Comparison of ENCODE assay signal across 15 mouse cellular contexts in genomic region chr7:79255350-79255749, GRCm38 (mm10). TPM values are rescaled to one million over a fixed set of nuclear protein-coding genes. Genes with fewer than 3 reads are reported as not detected.
A peak's percentile ranks its signal among the peaks of the same experiment; 100 is the strongest.
DNase-seq lines count a peak whose midpoint lies in the region; ATAC-seq and TF ChIP-seq lines count a peak whose summit lies in the region.
"Had no signal": no experiment of that assay in that cellular context is flagged by ENCODE, and none has a peak within 500 bp of the region (broad histone marks: within the 10 kb centered on the region; RNA-seq: fewer than 3 reads in every experiment).

No protein-coding gene starts in this region.

- WGBS in hindbrain, embryonic 16.5 days, result 90% methylated on average over 7 of the region's 7 CpGs
- WGBS in lung, adult 2 months, result 75% methylated on average over 7 of the region's 7 CpGs

- TF ChIP-seq CTCF in testis, adult 2 months (IDR thresholded peaks at IDR 0.05; ENCODE audit: control insufficient read depth, insufficient read depth, insufficient replicate concordance, low read depth, low read length), result no peak
- TF ChIP-seq CTCF in left cerebral cortex, adult 2 months (IDR thresholded peaks at IDR 0.05), result no peak
- TF ChIP-seq CTCF in lung, adult 2 months (IDR thresholded peaks at IDR 0.05; ENCODE audit: insufficient read depth, low read length), result no peak

- intact Hi-C loops in left cerebral cortex, adult 2 months (cut with DNase I), result no loop called here

- no peaks in the 10 kb centered on the region for H3K27me3 ChIP-seq in testis, adult 2 months (ENCODE audit: control insufficient read depth, insufficient read depth, low read length)
- H3K27me3 ChIP-seq in hindbrain, embryonic 16.5 days (replicated peaks; ENCODE audit: control insufficient read depth, insufficient read depth, low read length), result no peaks in the 10 kb centered on the region
- H3K27me3 ChIP-seq: forebrain, embryonic 12.5 days; limb, embryonic 12.5 days; midbrain, embryonic 12.5 days; neural tube, embryonic 12.5 days had no signal

- H3K4me2 ChIP-seq in hindbrain, embryonic 16.5 days (ENCODE audit: low read length), result no peak overlapping the region
- H3K4me2 ChIP-seq: forebrain, embryonic 12.5 days; limb, embryonic 12.5 days; midbrain, embryonic 12.5 days; neural tube, embryonic 12.5 days had no signal

- TF ChIP-seq POLR2A in testis, adult 2 months (IDR thresholded peaks at IDR 0.05; ENCODE audit: control insufficient read depth, low read depth, low read length), result 0 out of 2 replicates have a peak, but pooled peaks have one; percentile 3
- no peak for TF ChIP-seq POLR2A in lung, adult 2 months (IDR thresholded peaks at IDR 0.05; ENCODE audit: borderline replicate concordance, extremely low read depth, low read depth, low read length)

- no peaks in the 10 kb centered on the region for H3K9me3 ChIP-seq in hindbrain, embryonic 16.5 days (ENCODE audit: control insufficient read depth, low read length)
- H3K9me3 ChIP-seq: forebrain, embryonic 12.5 days; limb, embryonic 12.5 days; midbrain, embryonic 12.5 days; neural tube, embryonic 12.5 days had no signal

- DNase-seq in kidney, postnatal 25 days, result peak; percentile 35 to 51
- no peak for DNase-seq in kidney, adult 9 months
- DNase-seq in testis, postnatal 10 days (ENCODE audit: low spot score), result no peak
- peak; percentile 48 to 73 for DNase-seq in left cerebral cortex, adult 2 months (ENCODE audit: extremely low spot score in 1 of 2, low spot score in 2 of 2)
- DNase-seq in lung, adult 2 months, result no peak
- DNase-seq: cerebellum, adult 8-10 months; gastrocnemius, postnatal 25 days; retina, postnatal 1 day had no signal

- no peak overlapping the region for H3K9ac ChIP-seq in hindbrain, embryonic 16.5 days (ENCODE audit: low read depth, low read length)
- H3K9ac ChIP-seq: forebrain, embryonic 12.5 days; limb, embryonic 12.5 days; midbrain, embryonic 12.5 days; neural tube, embryonic 12.5 days had no signal

- H3K4me3 ChIP-seq in testis, adult 2 months (ENCODE audit: control insufficient read depth, low read depth, low read length), result no peak overlapping the region
- no peak overlapping the region for H3K4me3 ChIP-seq in left cerebral cortex, adult 2 months
- H3K4me3 ChIP-seq in hindbrain, embryonic 16.5 days (ENCODE audit: low read length), result no peak overlapping the region
- no peak overlapping the region for H3K4me3 ChIP-seq in lung, adult 2 months (replicated peaks; ENCODE audit: extremely low read depth, low read depth, low read length)
- H3K4me3 ChIP-seq: forebrain, embryonic 12.5 days; limb, embryonic 12.5 days; midbrain, embryonic 12.5 days; neural tube, embryonic 12.5 days had no signal

- H3K27ac ChIP-seq in testis, adult 2 months (ENCODE audit: control insufficient read depth, insufficient read depth, low read depth, low read length), result no peak overlapping the region
- H3K27ac ChIP-seq in left cerebral cortex, adult 2 months, result no peak overlapping the region
- no peak overlapping the region for H3K27ac ChIP-seq in hindbrain, embryonic 16.5 days (ENCODE audit: low read depth, low read length)
- H3K27ac ChIP-seq: forebrain, embryonic 12.5 days; hindbrain, postnatal 0 days; limb, embryonic 12.5 days; midbrain, embryonic 12.5 days; neural tube, embryonic 12.5 days had no signal

- peaks cover 3% of the 10 kb centered on the region; the same call in 1 of the 2 replicates for H3K4me1 ChIP-seq in testis, adult 2 months (ENCODE audit: control insufficient read depth, insufficient read depth, low read length)
- H3K4me1 ChIP-seq in hindbrain, embryonic 16.5 days (ENCODE audit: control insufficient read depth, insufficient read depth, low read depth, low read length), result no peaks in the 10 kb centered on the region
- no peaks in the 10 kb centered on the region; the same call in 1 of the 2 replicates for H3K4me1 ChIP-seq in lung, adult 2 months (ENCODE audit: control insufficient read depth, insufficient read depth, low read length)
- H3K4me1 ChIP-seq: forebrain, embryonic 12.5 days; limb, embryonic 12.5 days; midbrain, embryonic 12.5 days; neural tube, embryonic 12.5 days had no signal

- no peaks in the 10 kb centered on the region for H3K36me3 ChIP-seq in testis, adult 2 months (ENCODE audit: control insufficient read depth, insufficient read depth, low read length)
- H3K36me3 ChIP-seq in hindbrain, embryonic 16.5 days (ENCODE audit: control insufficient read depth, insufficient read depth, low read length), result no peaks in the 10 kb centered on the region
- H3K36me3 ChIP-seq: forebrain, embryonic 12.5 days; limb, embryonic 12.5 days; midbrain, embryonic 12.5 days; neural tube, embryonic 12.5 days had no signal

- no peak for ATAC-seq in hindbrain, embryonic 16.5 days
- ATAC-seq: hindbrain, postnatal 0 days had no signal

RNA-seq across cellular contexts. Expression of gene Abhd2, which starts 17.6 kb away (rescaled TPM):
- polyA plus RNA-seq in testis, adult 2 months (2012; rRNA removed), result 50.3 and 50.6 TPM in 2 replicates
- 100 to 1,000 TPM; 103 to 116 TPM for total RNA-seq in left cerebral cortex, adult 2 months (2021)
- polyA plus RNA-seq in hindbrain, embryonic 16.5 days (2015; fragmentation: Nextera tagmentation; extraction: Ambion mirVana), result 16.3 and 21.4 TPM in 2 replicates
- 53.1 and 64.0 TPM in 2 replicates for polyA plus RNA-seq in lung, adult 2 months (2012; rRNA removed)

Comparison
In these comparisons a context has a peak if more than half of its experiments do, and no peak if none do; other contexts are left out.
1. DNase-seq: peak in kidney, postnatal 25 days (2 of 2) and left cerebral cortex, adult 2 months (2 of 2); none in kidney, adult 9 months (single experiment), testis, postnatal 10 days (single experiment) and lung, adult 2 months (single experiment).